Mouse (Mus musculus) left cerebral cortex, adult 8-10 months (tissue): Measurements from ENCODE around the gene Dcaf1. TPM values are rescaled to one million over a fixed set of nuclear protein-coding genes. Genes with fewer than 3 reads are reported as not detected.

Experiments
- DNase-seq, 2 experiments: peaks; one replicate each; pipeline ENCODE4 v3.0.0; 2022; ENCODE audit warnings: low spot score in 2 of 2
- total RNA-seq, 4 experiments: library from RNA; stranded (reverse); gene quantifications; 2 replicates each; pipeline ENCODE4 v1.2.4; 2022

The Dcaf1 gene
- total RNA-seq: 10 to 100 TPM; 29.7 to 34.9 (median 32.1) TPM

- peak; percentile 61 to 95 for DNase-seq
These were observed at the start of gene Dcaf1 for GRCm38 (mm10) chr9:106821618-106822380. TSS of gene Dcaf1 (plus strand) at chr9:106821874.

DNA sequence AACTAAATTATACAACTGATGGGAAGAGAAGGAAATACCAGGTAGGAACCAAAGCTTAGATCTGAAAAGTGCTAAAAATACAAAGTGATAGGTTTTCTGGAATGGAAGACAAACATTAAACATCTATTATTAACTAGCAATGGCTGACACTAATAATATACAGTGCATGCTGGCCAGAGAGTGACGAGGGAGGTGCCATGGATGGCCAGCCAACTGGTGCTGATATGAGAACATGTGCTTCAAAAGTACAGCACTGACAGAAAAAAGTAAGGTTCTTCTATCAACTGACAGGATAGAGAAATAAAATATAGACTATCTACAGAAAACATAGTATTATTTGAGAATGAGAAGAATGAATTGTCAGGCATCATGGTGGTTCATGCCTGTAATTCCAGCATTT is 45.6 kb upstream of the Dcaf1 start:
- DNase-seq: no peak

GRCm38 (mm10) chr9:106777423-106777822 is 44.3 kb upstream of the Dcaf1 start:
- no peak for DNase-seq

GRCm38 (mm10) chr9:106778319-106778718 is 43.4 kb upstream of the Dcaf1 start:
- DNase-seq: no peak

- DNase-seq: no peak
These were observed 41.6 kb upstream of the Dcaf1 start for GRCm38 (mm10) chr9:106780086-106780485.

- DNase-seq: no peak
These were observed 38.1 kb upstream of the Dcaf1 start for GRCm38 (mm10) chr9:106783554-106783953.

DNA sequence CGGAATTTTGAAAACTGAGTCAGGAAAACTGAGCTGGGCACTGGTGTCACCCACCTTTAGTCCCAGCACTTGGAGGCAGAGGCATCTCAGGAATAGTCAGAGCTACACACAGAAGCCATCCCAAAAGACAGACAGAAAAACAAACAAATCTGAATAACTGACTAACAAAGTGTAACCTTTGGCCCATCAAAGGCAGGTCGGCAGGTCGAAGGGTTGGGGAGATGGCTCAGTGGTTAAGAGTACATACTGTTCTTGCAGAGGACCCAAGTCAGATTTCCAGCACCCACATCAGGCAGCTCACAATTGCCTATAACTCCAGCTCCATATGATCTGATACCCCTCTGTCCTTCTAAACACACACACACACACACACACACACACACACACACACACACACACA is 36.5 kb upstream of the Dcaf1 start:
- no peak for DNase-seq

DNA sequence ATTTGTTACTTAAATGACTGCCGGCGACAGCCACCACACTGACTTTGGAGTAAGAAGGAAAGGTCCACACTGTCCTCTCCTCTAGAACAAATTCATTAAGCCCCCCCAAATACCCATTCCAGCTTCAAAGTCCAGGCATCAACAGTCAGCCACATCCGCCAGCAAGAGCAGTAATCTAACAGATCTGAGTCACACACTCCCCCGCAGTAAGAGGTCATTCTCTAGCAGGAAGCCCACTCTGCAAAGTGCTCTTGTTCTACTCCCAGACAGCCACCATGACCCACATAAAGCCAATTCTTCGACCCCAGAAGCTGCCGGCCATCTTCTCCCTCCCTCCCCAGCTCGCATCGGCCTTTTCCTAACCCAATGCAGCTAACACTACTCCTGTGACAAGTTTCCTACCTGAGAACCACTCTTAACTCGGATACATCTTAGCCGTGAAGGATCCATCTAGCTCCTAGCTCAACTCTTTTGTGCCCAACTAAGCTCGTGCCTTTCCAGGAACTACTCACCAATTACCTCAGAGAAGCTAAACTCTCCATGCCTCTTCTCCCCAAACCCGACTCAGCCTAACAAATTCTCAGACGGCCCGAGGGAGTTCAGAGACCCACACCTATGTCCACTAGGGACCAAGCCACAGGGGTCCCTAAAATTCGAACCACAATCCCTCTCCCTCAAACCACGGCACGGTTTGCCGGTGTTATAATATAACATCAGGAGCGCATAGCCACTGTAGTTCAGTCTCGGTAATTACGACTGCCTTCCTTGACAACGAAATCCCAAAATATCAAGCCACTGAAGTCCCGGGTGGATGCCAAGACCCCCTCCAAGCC is 33.5 kb upstream of the Dcaf1 start:
- no peak for DNase-seq

DNA sequence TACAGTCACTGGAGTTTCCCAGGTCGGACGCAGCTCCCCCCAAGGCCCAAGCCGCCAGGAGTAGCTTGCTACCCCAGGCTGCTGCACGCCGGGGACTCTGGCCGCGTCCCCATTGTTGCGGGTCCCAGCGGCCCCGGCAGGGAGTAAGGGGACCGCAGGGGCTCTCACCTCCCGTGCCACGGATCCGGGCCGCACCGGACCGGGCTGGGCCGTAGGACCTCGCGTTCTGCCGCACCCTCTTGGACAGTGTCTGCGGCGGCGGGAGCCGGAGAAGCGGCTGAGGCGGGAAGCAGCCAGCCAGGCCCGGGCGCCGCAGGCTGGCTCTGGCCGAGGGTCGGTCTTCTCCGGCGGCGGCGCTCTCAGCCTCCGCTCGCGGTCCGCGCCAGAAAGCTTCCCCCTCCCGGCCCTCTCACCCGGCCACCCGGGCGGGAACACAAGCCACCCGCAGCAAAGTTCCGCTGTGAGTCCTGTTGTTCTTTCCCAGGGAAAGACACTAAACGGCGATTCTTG is 32.8 kb upstream of the Dcaf1 start, which contains the start of gene Rad54l2:
Gene Rad54l2, minus strand, starts transcription at position 383 of the 510 bp plus-strand sequence.
- peak; percentile 56 to 75 for DNase-seq

DNA sequence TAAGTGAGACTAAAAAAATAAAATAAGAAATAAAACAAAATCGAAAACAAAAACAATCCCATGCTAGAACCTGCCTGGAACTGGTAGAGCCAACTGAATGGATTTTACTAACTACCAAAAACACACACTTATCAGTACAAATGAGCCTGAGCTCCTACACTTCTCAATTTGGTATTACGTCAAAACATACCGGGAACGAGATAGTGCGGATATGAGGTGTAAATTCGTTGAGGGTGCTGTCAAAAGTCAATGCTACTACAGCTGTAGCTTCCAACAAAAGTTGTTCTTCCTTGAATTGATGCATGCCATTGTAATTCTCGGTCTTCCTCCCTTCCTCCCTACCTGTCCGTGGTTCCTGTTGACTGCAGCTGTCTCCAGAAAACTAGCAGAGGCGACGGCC is 32.3 kb upstream of the Dcaf1 start:
- no peak for DNase-seq

GRCm38 (mm10) chr9:106790831-106791230 is 30.8 kb upstream of the Dcaf1 start:
- no peak for DNase-seq

DNA sequence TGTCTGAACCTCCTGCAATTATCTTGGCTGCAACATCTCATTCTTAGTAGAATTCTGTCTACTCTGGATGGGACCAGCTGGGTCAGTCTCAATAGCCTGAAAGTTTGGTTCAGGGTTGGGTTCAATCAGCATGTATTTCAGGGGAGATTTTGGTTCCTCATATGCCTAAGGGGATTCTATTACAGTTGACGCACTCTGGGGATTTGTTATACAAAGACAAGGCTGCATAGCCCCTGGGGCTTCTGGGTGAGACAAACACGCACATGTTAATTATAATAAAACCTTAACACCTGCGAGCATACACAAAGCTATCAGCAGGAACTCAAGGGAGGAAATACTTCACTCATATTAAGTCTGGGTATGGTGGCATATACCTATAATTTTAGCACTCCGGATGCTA is 15.2 kb upstream of the Dcaf1 start:
- DNase-seq: no peak

DNA sequence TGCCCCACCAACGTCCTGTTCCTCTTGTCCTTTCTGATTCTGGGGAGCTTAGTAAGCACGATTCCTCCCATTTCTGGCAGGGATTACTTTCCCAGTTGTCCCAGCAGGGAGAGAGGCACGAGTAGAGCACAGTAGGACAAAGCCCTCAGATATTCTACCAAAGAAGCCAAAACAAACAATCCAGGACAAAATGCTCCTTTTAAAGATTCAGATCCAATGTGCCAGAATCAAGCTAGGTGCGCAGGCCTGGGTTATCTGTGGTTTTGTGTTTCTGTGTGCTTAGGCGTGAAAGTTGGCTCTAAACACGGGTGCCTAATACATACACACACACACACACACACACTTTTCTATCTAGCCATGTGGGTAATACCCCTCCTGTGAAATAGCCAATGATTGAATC is 3.5 kb upstream of the Dcaf1 start:
- no peak for DNase-seq

DNA sequence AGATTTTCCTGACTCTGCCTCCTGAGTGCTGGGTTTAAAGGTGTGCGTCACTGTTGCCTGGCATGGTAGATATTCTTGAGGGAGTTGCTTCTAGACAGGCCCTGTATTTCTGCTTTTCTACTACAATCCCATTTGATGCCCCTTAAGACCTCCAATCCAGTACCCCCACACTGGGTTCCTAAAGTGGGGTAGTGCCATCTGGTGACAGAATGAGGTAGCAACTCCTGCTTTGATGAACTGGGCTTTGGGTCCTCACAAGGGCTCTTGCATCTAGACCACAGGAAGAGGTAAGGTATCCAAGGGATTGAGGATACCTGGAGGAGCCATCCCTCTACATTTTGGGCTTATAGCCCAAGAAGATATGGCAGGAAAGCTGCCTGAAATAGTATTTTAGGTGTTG is 2.5 kb upstream of the Dcaf1 start:
- no peak for DNase-seq

- no peak for DNase-seq
These were observed 540 bp upstream of the Dcaf1 start for GRCm38 (mm10) chr9:106821050-106821617.

- peak; percentile 54 to 70 for DNase-seq
These were observed 869 bp downstream of the Dcaf1 start for GRCm38 (mm10) chr9:106822381-106823104.

- DNase-seq: no peak
These were observed 18.9 kb downstream of the Dcaf1 start for GRCm38 (mm10) chr9:106840569-106840968.

- DNase-seq: no peak
These were observed 21.1 kb downstream of the Dcaf1 start for GRCm38 (mm10) chr9:106842800-106843199.

DNA sequence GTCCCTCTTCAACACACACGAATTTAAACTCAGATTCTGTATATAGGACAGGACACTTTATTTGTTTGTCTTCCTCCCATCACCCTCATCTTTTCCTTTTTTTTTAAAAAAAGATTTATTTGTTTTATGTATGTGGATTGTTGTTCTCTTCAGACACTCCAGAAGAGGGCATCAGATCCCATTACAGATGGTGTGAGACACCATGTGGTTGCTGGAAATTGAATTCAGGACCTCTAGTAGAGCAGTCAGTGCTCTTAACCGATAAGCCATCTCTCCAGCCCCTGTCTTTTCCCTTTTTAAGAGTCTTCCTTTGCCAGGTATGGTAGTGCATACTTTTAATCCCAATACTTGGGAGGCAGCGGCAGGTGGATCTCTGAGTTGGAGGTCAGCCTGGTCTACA is 35.0 kb downstream of the Dcaf1 start:
- DNase-seq: no peak

- DNase-seq: no peak
These were observed 36.4 kb downstream of the Dcaf1 start for GRCm38 (mm10) chr9:106858036-106858435.

DNA sequence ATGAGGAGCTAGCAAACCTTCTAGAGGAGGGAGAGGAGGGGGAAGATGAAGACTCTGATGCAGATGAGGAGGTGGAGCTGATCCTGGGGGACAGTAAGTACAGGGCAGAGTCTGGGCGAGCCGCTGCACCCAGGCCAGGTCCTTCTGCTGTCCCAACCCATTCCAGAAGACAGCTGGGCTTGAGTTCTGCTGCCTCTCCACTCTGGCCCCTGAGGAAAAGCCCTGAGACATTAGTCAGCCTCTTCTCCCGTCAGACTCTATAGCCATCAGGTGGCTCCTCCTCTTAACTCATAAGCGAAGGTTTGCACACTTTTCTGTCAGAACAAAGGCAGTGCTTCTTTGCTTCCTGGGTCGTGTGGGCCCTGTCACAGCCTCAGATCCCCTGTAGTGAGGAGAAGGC is 52.5 kb downstream of the Dcaf1 start:
- DNase-seq: no peak
